Mouse (Mus musculus) testis, postnatal 10 days (tissue): ENCODE data around the gene Fpr3.
A peak's percentile ranks its signal among the peaks of the same experiment; 100 is the strongest.
"Not testable (repeated sequence)": the region's sequence is repeated elsewhere in the genome, so short reads cannot be mapped to it uniquely, and the experiment has no call there.

Experiments
- DNase-seq: peaks from one replicate; pipeline ENCODE4 v3.0.0; 2021; ENCODE audit warnings: low spot score

Gene Fpr3

DNA sequence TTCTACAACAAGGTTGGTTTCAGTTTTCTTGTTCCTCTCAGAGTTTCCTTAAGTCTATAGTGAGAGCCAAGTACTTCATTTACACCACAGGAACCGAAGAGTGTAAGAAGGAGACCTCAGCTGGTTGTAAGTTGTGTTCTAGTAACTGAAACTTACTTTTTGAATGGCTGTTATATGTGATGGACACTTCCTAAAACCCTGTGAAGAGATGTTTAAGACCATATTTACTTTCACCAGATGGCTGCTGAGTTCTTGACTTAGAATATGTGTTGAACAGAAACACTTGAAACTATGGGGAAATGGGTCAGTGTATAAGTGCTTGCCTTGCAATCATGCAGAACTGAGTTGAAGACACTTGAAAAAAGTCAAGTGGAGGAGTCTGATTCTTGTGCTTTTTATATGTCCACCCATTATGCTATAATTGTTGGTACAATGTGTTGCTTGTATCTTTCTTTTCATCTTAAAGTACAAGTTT, at the start of gene Fpr3, which contains the start of gene Fpr2:
Gene Fpr3, plus strand, starts transcription at position 79 of the 475 bp plus-strand sequence.
Gene Fpr2, plus strand, starts transcription at position 51 of the 475 bp plus-strand sequence.
- DNase-seq, result no peak

DNA sequence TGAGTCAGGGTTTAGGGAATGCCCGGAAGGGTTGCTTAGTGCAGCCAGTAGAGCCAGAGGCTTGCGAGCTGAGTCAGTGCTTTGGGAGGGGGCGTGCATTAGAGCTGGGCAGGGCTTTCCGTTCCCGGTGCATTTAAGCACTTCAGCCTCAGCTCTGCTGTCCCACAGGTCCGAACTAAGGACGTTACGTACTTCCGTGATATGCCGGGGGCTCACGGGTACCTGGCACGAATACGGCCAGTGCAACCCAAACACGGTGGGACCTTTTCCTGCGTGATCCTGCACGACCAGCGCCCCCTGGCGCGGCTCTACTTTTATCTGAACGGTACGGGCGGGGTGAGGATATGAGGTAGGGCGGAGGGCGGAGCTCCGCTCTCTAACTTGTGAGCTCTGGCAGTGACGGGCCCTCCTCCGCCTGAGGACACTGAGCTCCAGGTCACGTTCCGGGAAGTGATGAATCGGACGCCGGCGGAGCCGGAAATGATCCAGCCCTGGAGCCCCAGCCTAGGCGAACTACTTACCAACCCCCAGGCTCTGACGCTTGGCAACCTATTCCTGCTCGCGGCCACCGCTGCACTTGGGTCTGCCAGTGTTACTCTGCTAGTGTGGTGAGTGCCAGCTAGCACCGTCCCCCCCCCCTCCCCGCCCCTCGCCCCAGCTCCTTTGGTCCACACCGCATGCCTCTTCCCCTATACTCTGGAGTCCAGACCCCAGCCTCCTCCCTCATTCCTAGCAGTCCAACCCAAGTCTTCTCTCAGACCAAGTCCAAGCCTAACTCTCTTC, 49.5 kb upstream of the Fpr3 start:
- peak; percentile 96 for DNase-seq

DNA sequence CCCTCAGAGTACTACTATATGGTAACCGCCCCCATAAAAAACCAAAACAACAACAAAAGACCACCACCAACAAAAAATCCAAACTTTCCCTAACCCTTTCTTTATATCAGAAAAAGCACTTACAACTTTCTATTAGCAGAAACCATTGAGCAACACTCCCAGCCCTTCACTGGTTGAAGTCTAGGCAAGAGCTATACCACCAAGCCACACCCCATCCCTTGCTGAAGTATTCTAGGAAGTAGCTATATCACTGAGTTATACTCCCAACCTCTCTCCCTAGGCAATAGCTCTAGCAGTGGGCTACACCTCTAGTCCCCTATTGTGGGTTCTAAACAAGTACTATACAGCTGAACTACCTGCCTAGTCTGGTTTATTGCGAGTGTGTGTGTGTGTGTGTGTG, 48.4 kb upstream of the Fpr3 start:
- DNase-seq, result no peak

DNA sequence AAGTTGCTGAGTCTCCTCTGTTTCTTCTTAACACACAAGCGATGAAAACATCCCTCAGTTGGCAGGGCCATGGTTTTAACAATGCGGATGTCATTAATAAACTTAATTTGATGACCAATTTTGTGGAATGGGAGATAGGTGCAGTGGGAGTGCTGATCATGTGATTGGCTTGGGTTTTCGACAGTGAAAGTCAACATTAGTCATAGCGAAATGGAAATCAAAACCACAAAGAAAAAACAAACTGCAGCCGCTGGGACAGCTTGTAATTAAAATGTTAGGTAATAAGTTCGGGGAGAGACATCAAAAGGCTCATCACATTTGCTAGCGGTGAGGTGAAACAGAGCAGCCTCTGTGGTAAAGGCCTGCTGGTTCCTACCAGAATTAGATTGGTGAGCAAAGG, 46.9 kb upstream of the Fpr3 start:
- DNase-seq, result no peak

DNA sequence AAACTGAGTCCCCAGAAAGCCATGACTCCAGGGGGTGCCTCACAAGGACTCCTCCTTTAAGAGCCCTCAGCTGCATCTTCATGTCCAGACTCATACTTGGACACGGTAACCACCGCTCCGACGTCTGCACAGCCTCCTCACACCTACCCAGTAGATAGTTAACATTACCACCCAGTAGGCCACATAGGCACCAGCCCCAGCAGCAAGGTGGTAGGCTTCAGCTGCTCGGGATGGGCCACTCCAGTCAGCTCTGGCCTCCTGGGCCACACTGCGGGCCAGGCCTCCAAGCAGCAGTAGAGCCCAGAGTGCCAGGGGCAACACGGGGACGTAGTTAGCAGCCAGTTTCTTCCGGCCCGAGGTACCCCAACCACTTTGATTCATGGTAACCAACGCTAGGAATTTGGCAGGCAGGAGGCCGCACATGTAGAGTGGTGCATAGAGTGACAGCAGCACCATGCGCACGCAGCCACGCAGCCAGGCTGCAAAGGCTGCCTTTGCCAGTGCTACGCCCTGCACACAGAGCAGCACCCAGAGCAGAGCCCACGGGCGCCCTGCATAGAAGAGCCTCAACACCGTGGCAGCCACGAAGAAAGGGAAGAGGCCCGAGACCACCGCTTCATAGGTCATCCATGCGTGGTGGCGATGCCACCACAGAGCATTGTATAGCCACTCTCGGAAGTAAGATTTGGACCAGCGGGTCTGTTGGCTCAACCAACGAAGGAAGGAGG, 44.0 kb upstream of the Fpr3 start:
- DNase-seq, result no peak

DNA sequence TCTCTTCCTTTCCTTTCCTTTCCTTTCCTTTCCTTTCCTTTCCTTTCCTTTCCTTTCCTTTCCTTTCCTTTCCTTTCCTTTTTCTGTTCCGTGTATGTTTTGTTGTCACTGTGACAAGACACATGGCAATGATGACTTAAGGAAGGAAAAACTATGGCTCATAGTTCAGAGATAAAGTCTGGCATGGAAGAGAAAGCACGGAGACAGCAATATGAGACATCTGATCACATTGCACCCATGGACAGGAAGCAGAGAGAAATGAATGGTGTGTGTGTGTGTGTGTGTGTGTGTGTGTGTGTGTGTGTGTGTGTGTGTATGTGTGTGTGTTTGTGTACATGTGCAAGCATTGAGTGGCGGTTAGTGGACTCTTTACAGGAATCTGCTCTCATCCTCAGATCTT, 43.0 kb upstream of the Fpr3 start:
- not testable (repeated sequence) for DNase-seq

DNA sequence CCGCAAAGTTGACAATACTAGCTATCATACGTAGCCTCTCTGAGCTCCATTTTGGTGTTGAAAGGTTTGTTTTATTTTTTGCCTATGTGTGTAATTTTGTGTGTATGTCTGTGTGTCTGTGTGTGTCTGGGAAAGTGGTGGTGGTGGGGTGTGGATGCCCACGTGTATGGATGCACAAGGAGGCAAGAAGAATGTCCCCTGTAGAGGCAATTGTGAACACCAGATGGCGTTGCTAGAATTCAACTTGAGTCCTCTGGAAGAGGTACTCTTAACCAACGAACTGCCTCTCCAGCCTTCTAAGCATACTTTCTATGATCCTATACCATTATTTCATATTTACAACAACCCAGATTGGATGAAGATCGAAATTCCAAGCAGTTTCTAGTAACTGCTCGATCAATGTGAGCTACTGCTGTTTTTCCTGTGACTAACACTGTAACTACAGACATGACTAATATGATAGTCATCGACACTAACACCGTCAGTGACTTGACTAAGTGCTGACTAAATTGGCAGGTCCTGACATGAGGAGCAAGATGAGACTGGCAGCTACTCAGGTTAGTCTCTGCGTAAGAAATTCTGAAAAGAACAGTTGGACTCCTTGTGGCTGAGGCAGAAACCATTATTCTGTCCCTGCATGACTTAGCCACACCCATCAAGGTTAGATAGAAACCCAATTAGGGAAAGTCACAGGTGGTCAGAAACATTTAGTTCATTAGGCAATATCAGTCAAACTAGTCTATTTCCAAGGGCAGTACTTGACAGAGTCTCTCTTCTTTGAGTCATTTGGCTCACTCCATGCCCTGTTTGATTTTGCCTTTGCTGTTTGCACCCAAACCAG, 42.2 kb upstream of the Fpr3 start:
- peak; percentile 51 for DNase-seq

DNA sequence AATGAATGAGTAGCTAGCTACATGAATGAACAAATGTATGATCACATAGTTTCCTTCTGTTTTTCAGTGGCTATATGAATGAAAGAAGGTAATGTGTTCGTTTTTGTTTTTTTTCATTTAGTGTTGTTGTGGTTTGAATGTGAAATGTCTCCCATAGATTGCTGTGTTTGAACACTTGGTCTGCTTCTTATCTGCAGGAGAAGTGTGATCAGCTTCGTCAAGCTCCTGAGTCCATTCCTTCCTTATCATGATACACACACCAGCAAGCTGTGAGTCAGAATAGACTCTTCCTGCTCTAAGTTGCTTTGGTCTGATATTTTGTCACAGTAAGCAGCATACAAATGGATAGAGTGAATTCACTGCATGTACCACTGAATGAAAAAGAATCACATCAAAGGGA, 38.7 kb upstream of the Fpr3 start:
- no peak for DNase-seq

DNA sequence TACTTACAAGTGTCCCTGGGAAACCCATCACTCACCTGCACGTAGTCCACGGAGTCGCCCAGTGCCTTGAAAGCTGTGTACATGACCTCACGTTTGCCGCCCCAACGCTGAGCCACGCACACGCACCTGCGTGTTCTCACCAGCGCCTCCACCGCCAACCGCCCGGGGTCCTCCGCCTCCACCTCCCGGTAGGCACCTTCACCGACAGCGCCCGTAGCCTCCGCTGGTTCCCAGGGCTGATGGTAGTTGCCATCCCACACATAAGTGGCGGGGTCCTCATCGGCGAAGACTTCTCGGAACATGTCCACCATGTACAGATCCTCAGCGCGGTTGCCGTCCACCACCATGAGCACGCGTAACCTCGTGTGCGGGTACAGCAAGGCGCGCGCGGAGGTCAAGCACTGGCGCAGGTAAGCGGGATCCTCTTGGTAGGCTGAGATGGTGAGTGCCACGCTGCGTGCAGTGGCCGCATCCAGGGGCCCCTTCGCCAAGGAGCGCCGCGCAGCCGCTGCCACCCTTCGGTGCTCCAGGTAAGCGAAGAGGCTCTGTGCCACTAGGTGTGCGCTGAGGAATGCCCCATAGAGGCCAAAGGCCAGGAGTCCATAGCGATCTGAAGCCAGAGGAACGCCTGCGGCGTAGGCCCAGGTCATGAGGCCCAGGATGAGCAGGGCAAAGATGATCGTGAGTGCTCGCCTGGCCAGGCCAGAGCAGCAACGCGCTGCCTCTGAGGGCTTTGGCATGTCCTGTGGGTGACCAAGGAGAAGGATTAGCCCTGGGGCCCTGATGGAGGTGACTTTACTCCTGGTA, 37.5 kb upstream of the Fpr3 start:
- DNase-seq, result no peak

DNA sequence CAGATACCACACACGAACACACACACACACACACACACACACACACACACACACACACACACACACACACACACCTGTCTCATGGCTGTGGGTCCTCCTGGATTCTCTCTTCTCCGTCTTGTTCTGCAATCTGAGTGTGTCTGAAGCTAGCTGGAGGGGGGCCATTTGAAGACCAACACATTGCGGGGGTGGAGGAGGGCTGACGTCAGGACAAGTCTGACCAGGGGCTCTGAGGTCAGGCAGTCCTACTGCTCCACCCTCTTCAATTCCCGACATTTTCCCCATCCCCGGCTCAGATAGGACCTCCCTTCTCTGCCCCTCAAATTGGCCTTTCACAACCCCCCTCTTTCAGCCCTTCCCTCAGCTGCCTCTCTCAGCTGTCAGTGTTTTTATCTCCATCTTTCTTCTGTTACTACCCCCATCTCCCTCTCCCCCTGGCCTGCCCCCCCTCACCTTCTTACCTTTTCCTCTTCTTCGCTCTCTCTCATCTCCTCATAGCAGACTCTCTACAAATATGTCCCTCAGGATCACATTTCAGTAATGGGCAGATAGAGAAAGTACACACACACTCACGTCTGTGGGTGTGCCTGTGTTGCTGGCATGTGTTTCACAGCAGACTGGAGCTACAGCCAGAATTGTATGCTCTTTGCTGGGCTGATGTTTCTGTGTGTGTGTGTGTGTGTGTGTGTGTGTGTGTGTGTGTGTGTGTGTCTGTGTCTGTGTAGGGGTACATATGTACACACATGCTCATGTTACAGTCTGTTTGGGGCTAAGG, 32.4 kb upstream of the Fpr3 start, which contains the start of gene Has1:
Gene Has1, minus strand, starts transcription at position 142 of the 775 bp plus-strand sequence.
- DNase-seq, result no peak

DNA sequence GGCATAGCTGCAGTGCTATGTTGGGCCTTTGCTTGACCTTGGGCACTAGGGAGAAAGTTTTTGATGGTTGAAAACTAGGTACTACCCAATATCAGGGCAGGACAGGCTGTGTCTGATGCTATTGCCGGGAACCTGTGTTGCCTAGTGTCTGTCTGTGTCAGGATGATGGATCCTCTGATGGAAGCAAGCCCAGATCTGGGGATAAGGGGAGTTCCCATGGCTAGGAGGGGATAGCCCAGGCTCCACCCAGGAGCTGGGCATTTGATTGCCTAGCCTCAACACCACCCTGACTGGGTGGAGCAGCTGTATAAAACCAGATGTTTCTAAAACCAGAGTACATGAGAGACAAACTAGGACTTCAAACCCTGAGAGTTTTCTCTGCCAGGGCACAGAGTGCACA, 31.0 kb upstream of the Fpr3 start:
- no peak for DNase-seq

DNA sequence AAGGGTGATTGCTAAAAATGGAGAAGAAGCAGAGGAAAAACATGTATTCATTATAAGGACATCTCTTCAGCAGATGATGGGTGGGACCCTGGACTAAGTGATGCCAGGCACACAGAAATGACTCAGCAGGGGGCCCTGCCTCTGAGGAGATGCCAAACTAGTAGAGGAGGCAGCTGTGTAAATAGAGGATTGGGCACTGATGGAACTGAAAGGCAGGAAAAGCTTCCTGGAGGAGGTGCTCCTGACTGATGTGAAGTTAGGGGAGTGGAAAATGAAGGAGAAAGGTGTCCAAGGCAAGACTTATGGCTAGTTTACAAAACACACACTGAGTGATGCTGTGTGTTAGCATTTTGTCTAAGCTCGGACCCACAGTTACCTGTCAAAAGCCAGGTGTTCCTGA, 30.2 kb upstream of the Fpr3 start:
- no peak for DNase-seq

DNA sequence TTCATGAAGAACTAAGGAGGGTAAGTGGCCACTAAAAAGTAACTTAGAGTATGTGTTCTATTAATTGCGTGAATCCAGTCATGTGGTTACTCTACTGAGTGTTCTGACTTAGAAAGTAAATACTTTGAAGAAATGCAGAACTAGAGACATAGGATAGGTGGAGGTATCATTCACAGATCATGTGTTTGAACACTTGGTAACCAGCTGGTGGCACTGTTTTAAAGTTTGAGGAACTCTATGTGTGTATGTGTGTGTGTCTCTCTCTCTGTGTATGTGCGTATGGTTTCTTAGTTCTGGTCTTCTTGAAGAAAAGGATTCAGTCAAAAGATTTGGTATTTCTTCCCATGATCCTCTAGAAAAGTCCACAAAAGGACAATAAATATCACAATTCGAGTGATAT, 27.5 kb upstream of the Fpr3 start:
- DNase-seq, result no peak

DNA sequence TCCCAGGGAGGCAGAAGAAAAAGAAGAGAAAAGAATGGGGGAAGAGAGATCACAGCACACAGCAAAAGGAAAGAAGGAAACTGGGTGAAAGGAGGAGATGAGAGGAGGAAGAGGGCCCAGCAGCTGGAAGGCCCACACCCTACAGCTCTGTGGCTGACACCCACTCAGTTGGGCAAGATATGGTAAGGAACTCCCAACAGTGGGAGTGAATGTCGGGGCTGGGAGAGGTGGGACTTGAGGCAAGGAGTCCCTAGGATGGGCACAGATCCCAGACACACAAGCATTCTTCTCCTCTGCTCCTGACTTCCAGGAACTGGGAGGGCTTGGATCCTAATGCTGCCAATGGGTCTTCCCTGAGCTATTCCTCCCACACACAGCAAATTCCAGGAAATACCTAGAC, 25.3 kb upstream of the Fpr3 start:
- no peak for DNase-seq

DNA sequence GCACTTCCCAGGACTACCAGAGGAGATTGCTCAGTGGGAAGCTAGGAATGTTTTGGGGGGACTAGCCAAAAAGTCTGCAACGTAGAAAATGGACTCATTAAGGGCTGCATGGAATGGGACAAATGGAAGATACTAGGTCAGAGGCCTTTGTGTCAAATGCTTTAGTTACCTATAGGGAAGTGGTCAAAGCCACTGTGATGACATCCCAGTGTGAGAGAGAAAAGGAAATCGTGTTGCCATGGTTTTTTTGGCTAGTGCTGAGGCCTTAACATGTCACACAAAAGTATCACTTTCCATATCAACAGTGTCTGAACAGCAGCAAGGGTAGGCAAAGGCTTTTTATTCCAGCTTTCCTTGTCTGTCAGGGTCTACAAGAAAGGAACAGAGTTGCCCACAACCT, 22.5 kb upstream of the Fpr3 start:
- DNase-seq, result no peak

DNA sequence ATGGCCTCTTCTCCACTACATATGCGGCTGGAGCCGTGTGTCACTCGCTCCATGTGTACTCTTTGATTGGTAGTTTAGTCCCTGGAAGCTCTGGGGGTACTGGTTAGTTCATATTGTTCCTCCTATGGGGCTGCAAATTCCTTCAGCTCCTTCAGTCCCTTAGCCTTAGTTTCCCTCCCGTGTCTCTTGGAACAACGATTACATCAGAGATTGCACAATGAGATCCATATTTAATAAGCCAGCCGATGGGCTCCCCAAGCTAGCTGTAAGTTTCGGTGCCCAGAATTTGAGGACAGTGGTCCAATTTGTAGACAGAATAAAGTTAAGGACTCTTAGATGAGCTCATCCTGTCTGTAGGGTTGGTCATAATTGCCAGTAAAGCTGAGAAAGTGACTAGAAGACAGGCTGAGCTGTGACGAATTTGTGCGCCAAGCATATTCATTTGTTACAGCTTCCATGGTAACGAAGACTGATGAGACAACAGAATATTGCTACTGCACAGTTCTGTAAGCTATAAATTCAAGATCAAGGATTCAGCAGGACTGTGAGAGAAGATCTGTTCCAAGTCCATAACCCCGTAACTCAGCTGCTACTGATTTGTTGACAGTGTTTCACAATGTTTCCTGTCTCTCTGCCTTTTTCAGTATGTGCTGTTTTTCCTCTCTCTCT, 20.7 kb upstream of the Fpr3 start:
- DNase-seq, result no peak

DNA sequence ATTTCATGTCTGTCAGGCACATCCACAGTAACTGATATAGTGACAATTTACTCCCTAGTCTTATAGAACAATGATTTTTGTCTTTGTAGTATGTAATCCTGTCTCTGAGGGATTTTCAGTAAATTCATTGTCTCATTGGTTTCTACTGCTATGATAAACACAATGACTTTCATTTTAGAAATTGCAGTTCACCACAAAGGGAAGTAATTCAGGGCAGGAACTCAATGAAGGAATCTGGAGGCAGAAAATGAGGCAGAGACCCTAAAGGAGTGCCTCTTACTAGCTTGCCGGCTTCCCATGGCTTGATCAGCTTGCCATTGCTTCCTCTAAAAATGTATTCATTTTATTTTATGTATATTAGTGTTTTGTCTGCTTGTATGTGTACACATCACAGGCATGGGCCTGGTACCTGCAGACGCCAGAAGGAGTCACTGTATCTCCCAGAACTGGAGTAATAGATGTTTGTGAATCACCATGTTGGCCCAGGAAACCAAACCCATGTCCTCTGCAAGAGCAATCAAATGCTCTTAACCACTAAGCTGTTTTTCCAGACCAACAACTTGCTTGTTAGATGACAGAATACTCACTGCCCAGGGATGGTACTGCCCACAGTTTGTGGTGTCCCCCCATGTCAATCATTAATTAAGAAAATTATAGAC, 16.6 kb upstream of the Fpr3 start:
- no peak for DNase-seq

DNA sequence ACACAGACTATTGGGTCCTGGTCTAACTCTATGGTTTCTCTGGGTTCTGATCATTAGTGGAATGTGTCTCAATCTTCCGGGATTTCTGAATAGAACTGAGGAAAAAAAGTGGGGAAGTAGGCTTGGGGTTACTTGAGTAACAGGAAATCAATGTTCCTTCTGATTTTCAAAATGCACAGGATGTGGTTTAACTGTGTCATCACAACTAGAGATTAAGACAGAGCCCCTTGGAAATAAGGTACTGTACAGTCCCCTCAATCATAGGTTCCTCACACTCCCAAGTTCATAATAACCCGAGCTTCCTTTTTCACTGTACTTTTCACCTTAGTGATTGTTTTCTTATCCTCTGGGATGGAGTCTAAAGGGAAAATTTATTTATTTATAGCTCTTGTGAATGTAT, 16.0 kb upstream of the Fpr3 start:
- DNase-seq, result no peak

DNA sequence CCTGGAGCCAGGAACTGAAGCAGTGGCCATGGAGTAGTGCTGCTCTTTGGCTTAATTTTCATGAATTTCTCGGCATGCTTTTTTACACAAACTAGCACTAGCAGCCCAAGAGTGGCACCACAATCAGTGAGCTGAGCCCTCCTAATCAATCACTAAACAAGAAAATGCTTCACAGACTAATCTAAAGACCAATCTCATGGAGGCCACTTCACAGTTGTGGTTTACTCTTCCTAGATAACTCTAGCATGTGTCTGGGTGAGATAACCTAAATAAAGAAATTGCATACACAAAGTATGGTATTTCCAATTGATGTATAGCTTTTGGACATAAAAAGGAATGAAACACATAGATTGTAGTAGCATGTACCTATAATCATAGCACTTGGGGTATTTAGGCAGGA, 8.3 kb upstream of the Fpr3 start:
- no peak for DNase-seq

DNA sequence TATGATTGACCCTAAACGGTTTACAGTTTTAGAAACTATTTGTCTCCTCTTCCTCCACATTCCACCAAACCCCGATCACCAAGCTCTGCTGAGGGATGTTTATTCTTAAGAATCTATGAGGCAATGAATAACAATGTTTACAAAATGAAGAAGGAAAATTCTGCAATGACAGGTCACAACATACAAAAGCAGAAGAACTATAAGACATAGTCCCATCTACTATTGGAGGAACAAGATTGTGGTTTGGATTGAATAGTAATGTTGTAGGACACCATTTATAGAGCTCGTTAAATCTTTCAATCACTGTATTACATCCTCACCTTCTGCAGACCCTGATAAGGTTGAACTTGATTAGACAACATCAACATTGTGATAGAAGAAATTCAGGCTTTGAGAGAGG, 5.0 kb upstream of the Fpr3 start:
- no peak for DNase-seq
